Mouse (Mus musculus) CD4-positive, CD25-positive, alpha-beta regulatory T cell, adult 2 months (primary cell): ENCODE measurements at regions not wholly inside any gene's neighbourhood (a gene's known extent, or its start where the extent isn't known, plus 50 kb on each side); places are given as distances from the start of the nearest gene placed in this dataset.
"Not testable (repeated sequence)": the region's sequence is repeated elsewhere in the genome, so short reads cannot be mapped to it uniquely, and the experiment has no call there.

Source experiments
- DNase-seq: peaks from one replicate; pipeline ENCODE4 v3.0.0-alpha.2; 2012; ENCODE audit warnings: low read depth, low spot score

DNA sequence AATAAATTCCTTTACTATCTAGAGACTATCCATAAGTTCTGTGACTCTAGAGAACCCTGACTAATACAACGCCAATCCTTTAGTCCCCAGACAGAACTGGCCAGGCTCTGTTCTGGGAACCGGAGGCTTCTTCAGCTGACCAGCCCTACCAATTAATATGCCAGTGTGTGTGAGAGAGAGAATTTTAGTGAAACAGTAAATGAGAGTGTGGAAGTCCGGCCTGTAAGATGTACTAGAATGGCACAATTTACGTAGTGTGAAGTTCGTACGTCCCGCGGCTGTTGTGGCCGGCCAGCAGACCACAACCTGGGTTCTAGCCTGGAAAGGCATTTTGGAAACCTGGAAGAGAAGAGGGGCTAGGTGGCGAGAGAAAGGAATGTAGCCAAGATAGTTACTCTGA, 83.7 kb upstream of the Lemd2 start:
- not testable (repeated sequence) for DNase-seq

DNA sequence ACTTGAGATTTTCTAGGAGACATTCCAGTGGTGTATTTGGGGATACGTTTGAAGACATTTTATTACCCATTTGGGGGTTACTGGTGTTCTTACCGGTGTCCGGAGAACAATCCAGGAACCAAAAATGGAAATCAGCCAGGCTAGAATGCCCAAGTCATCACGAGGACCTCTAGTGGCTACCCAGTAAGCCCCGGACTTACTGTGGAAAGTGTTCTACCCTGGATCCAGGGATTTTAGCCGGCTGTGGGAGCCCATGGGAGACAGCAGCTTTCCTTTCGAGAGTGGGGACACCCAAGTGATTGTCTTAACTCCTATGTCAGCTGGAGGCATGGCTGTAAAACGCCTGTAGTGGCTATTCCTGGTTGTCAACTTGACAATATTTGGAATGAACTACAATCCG, 77.0 kb upstream of the Lemd2 start:
- DNase-seq, result no peak

DNA sequence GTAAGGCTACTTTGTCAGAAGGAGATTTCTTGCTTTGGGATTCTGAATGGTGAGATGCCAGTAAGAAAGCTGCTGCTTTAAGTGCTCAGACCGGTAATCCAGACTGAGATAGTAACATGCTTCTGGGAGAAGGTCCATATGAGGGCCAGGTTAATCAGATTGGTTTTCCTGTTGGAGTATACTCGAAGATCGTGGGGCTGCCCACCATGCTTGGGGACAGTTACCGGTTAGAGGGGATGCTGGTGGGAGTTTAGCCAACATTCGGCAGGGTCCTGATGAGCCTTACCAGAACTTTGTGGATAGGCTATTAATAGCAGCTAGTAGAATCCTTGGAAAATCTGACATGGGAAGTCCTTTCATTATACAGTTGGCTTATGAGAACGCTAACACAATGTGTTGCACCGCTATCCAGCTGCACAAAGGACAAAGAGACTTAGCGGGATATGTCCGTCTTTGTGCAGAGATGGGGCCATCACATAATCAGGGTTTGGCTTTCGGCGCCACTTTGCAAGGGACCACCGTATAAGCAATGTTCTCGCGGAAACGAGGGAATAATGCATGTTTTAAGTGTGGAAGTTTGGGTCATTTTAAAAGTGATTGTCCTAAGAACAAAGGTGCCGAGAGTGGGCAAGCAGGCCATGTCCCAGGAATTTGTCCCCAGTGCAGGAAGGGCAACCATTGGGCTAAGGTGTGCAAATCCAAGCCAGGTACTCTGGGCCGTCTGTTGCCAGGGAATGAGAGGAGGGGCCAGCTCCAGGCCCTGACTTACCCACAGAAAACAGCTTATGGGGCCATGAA, 75.4 kb upstream of the Lemd2 start:
- DNase-seq, result not testable (repeated sequence)

DNA sequence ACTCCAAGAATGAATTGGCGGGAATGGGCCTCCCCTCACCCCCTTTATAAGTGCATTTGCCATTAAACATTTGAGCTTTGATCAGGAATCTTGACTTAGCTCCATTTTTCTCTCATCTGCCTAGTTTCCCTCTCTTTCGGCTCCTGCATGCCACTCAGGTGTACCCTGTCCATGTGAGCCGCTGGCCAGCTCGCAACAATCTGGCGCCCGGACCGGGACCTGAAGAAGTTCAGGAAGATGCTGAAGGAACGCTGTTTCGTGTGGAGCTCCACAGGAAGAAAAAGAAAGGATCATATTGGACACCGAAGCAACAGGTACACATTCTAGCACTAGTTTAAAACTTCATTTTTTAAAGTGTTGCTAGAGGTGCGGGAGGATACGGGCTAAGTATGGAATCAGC, 73.5 kb upstream of the Lemd2 start:
- DNase-seq, result not testable (repeated sequence)

DNA sequence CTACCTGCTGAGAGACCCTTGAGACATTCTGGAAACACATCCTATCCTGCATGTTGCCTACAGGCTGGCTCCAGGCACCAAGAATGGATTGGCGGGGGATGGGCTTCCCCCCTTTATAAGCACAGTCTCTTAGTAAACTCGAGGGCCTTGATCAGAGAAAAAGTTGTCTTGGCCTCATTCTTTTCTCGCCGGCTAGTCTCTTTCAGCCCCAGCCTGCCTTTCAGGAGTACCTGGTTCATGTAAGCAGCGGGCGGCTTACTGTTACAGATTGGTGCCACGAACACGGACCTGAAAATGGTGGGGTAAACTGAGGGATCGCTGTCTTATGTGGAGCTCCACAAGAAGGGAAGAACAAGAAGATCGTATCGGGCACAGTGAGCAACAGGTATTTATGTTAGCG, 67.5 kb upstream of the Lemd2 start:
- DNase-seq, result not testable (repeated sequence)

DNA sequence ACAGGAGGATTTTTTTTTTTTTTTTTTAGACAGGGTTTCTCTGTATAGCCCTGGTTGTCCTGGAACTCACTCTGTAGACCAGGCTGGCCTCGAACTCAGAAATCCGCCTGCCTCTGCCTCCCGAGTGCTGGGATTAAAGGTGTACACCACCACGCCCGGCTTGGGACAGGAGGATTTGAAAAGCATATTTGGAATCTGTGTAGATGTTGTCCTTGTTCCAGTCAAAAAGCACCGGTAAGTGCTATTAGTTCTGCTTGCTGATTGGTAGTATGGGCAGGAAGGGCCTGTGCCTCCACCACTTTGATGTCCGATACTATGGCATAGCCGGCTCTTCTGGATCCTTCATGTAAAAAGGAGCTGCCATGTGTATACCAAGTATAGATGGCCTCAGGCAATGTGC, 66.5 kb upstream of the Lemd2 start:
- not testable (repeated sequence) for DNase-seq

DNA sequence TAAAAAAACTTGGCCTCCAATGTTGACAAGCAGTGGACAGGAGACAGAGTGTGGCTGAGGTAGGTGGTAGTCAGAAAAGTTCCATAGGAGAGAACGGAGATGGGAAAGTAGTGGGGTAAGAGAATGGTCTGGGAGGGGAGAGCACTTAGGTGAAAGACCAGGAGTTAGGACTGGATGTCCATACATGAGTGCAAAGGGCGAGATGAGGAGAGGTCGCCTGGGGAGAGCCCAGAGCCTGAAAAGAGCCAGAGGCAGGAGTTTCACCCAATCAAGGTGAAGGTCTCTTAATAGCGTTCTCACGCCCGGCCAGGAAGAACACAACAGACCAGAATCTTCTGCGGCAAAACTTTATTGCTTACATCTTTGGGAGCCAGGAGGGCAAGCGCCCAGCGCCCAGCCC, 60.3 kb upstream of the Lemd2 start:
- DNase-seq, result not testable (repeated sequence)

DNA sequence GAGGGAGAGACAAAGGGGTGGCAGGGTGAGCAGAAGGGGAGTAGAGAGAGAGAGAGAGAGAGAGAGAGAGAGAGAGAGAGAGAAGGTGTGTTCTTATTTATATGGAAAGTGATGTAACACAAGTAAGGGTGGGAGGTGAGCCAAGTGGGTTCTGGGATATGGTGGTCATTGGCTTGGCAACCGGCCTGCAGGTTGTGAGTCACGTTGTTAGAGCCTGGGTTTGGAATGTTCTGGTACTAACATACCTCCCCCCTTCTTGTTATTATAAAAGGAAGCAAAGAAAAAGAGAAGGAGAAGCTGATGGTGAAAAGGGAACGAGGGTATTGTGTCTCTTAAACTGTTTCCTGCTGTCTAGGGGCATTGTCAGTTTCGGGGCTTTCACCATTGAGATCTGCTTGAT, 58.3 kb upstream of the Lemd2 start:
- DNase-seq, result no peak

DNA sequence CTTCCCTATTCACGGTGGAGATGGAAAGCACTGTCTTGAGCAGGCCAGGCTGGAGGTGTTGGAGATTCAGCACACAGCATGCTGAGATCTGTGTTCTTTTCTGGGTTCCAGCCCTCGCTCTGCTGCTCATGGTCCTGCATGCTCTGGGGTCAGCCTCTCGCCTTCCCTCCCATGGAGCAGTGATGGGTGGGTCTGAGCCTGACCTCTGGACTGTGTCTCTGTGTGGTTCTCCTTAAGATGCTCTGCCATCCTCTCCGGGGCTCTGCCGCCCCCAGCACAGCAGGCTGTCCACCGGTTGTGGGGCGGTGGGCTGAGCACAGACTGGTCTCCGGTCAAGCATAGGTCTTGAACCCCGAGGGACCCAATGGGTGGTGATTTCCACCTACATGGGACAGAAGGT, 57.7 kb upstream of the Lemd2 start:
- no peak for DNase-seq

DNA sequence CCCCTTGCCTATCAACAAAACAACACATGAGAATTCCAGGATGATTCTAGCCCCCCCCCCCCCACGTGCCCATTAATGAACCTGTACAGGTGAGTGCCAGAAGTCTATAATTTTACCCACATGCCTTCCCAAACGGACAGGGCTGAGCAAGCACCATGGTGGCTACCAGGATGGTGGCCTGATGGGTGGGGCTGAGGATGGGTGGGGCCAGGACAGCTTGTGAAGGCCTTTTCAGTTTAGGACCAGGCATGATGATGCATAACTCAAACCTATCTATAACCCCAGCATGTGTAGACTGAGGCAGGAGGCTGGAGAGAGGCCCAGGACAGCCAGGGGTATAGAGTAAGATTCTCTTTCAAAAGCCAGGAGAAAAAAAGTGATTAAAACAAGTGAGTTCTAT, 57.0 kb upstream of the Lemd2 start:
- no peak for DNase-seq

DNA sequence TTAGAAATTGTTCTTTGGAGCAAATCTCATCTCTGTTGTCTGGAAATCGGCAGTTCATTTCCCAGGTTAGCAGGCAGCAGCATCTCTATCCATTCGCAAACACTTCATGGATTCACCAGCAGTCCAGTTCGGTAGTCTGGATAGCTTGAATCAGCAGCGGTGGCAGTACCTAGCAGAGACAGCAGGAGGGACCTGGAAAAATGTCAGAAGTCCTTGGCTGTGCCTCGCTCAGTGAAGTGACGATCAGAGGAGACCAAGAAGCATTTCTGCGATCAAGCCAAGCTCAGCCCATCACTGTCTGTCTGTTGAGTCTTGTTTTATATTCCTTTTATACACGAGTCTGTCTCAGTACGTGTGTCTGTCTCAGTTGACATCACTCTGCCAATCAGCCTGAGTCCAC, 55.8 kb upstream of the Lemd2 start:
- DNase-seq, result no peak

DNA sequence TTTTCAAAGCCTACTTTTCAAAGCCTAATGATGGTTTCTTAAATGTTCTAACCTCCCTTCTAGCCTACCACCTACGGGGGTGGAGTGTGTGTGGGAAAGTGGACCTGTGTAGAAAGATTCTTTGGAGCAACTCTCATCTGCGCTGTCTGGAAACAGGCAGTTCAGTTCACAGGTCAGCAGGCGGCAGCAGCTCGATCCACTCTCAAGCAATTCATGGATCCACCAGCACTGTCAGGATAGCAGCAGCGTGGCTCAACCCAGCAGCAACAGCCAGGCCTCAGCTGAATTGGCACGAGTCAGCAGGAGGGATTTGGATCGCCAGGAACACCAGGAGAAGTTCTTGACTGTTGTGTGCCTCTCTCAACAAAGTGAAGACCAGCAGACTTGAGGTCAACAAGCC, 53.1 kb upstream of the Lemd2 start:
- no peak for DNase-seq

DNA sequence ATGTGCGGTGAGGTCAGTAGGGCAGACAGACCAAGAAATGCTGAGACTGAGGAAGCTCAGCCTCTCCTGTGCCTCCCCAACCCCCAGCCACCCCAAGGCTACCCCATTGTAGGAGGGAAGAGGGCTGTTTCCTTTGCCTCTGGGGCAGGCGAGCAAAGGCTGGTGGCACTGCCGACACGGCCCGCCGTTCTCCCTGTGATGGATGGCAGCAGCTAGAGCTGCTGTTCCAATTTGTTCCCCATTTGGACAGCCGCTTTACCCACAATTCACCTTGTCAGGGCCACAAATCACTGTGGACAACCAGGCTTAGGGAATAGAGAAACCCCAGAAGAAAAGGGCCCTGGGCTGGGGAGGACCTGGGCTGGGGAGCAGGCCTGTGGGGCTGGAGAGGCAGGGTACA, 51.5 kb upstream of the Lemd2 start:
- DNase-seq, result no peak
